Mouse (Mus musculus) hematopoietic stem cell, adult 5-6 weeks (primary cell): ENCODE measurements around the gene Sipa1l1. TPM values are rescaled to one million over a fixed set of nuclear protein-coding genes. Genes with fewer than 3 reads are reported as not detected.
"Not testable (repeated sequence)": the region's sequence is repeated elsewhere in the genome, so short reads cannot be mapped to it uniquely, and the experiment has no call there.

Source experiments
- ATAC-seq, 2 experiments: fragments of 125-278 bp in 1 of 2; replicated peaks in 1 of 2; 2 replicates each; pipeline ENCODE4 v1.8.0; 2016 to 2017; ENCODE audit warnings: inconsistent platforms in 2 of 2, mild to moderate bottlenecking in 2 of 2, moderate number of reproducible peaks in 2 of 2, low read depth in 1 of 2, moderate TSS enrichment in 1 of 2; ENCODE audit not compliant: low FRiP score in 2 of 2, poor library complexity in 2 of 2, severe bottlenecking in 2 of 2, insufficient read depth in 1 of 2, low TSS enrichment in 1 of 2
- total RNA-seq: library from RNA; stranded (forward); fragments of 172-1452, 232-1000 nt; gene quantifications from 2 replicates; pipeline ENCODE4 v1.2.3, GENCODE M21; 2017

The Sipa1l1 gene
- total RNA-seq, 1 experiment from 2014 or later: 27.9 TPM

- no peak for ATAC-seq
These were observed 1.6 kb downstream of the Sipa1l1 start for GRCm38 (mm10) chr12:82170461-82171279.

- ATAC-seq: no peak
These were observed 2.5 kb downstream of the Sipa1l1 start for GRCm38 (mm10) chr12:82171591-82171990.

- no peak for ATAC-seq
These were observed 4.5 kb downstream of the Sipa1l1 start for GRCm38 (mm10) chr12:82173623-82174022.

- ATAC-seq: no peak
These were observed 6.6 kb downstream of the Sipa1l1 start for GRCm38 (mm10) chr12:82175709-82176108.

GRCm38 (mm10) chr12:82178636-82179035 lies 9.5 kb downstream of the Sipa1l1 start:
- ATAC-seq: no peak

GRCm38 (mm10) chr12:82179626-82180025 lies 10.5 kb downstream of the Sipa1l1 start:
- no peak for ATAC-seq

- ATAC-seq: not testable (repeated sequence)
These were observed 17.0 kb downstream of the Sipa1l1 start for GRCm38 (mm10) chr12:82186156-82186555.

GRCm38 (mm10) chr12:82186740-82187139 lies 17.6 kb downstream of the Sipa1l1 start:
- ATAC-seq: no peak

GRCm38 (mm10) chr12:82187178-82187839 lies 18.2 kb downstream of the Sipa1l1 start:
- no peak for ATAC-seq

- ATAC-seq: peak; percentile 59 to 64; a peak in 3 of 4 replicates
These were observed 19.4 kb downstream of the Sipa1l1 start for GRCm38 (mm10) chr12:82188321-82189075.

GRCm38 (mm10) chr12:82189076-82189675 lies 20.1 kb downstream of the Sipa1l1 start:
- no peak for ATAC-seq

GRCm38 (mm10) chr12:82189715-82190581 lies 20.8 kb downstream of the Sipa1l1 start:
- ATAC-seq: peak in 1 of 2 experiments; percentile 23; a peak in 1 of 4 replicates

GRCm38 (mm10) chr12:82190582-82190965 lies 21.5 kb downstream of the Sipa1l1 start:
- no peak for ATAC-seq

- ATAC-seq: no peak
These were observed 22.6 kb downstream of the Sipa1l1 start for GRCm38 (mm10) chr12:82191686-82192085.

- no peak for ATAC-seq
These were observed 23.5 kb downstream of the Sipa1l1 start for GRCm38 (mm10) chr12:82192641-82193054.

- no peak for ATAC-seq
These were observed 24.4 kb downstream of the Sipa1l1 start for GRCm38 (mm10) chr12:82193476-82193875.

- ATAC-seq: no peak
These were observed 25.8 kb downstream of the Sipa1l1 start for GRCm38 (mm10) chr12:82194919-82195318.
